Mouse (Mus musculus) urinary bladder, adult 18-20 months (tissue): ENCODE results near the gene Dchs1.
"Not testable (repeated sequence)": the region's sequence is repeated elsewhere in the genome, so short reads cannot be mapped to it uniquely, and the experiment has no call there.

Experiments used
- DNase-seq, 2 experiments: peaks; one replicate each; pipeline ENCODE4 v3.0.0; 2022; ENCODE audit warnings: low spot score in 2 of 2, mixed read lengths in 2 of 2

Gene Dchs1

DNA sequence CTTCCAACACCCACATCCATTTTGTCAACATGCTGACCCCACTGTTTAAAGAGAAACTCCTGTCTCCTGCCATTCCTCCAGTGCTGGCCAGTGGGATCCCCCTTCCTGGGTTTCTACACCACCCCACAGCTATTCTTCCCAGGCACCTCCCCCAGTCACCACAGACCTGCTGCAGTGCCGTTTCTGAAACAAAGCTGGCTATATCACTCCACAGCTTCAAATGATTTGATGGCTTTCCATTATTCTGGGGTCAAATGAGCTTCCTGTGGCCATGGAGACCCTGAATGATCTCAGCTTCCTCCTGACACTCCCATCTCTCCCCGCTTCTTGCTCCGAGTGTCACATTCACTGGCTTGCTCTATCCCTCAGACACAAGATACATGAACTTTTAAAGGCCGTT lies 2.9 kb downstream of the Dchs1 start:
- DNase-seq = no peak

DNA sequence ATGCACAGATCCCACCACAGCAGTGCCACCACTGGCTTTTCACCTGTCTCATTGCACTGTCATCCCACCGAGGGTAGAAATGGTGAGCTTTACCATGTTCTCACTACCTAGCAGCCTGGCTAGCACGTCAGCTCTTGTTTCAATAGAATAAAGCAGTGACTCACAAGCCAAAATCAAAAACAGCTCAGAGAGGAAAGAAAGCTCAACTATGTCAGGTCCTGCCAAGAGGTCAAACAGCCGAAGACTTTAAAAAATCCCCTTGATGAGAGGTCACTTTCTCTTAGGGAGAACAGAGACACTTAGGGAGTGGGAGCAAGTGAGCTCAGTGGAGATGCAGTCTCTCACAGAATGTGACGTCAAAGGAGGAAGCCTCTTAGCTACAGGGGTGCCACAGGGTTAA lies 3.6 kb downstream of the Dchs1 start:
- no peak for DNase-seq

DNA sequence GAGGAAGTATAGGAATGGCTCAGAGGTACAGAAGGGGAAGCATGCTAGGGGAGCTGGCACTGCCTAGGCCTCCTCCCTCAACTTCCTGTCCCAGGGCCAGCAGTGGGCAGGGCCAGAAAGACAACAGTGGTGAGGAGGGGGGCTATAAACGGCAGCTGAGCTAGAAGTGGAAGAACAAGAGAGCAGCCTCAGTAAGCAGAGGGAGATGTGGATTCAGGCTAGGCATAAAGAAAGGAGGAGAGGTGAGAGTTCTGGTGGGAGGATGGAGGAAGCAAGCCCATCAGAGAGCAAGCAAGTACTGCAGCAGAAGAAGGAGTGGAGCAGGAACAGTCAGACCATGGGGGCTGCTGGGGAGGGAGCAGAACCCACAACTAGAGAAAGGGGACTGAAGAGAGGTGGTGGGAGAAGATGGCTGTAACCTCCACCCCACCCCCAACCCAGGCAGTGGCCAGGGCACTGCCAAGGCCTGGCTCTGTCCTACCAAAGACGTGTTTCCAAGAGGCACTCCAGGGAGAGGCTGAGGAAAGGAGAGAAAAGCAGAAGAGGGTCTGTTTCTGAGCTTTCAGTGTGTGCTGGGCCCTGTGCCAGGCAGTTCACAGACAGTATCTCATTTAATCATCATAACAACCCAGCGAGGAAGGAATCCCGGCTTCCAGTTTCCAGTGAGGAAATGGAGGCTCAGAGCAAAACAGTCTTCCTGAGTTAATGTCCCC lies 8.7 kb downstream of the Dchs1 start:
- no peak for DNase-seq

DNA sequence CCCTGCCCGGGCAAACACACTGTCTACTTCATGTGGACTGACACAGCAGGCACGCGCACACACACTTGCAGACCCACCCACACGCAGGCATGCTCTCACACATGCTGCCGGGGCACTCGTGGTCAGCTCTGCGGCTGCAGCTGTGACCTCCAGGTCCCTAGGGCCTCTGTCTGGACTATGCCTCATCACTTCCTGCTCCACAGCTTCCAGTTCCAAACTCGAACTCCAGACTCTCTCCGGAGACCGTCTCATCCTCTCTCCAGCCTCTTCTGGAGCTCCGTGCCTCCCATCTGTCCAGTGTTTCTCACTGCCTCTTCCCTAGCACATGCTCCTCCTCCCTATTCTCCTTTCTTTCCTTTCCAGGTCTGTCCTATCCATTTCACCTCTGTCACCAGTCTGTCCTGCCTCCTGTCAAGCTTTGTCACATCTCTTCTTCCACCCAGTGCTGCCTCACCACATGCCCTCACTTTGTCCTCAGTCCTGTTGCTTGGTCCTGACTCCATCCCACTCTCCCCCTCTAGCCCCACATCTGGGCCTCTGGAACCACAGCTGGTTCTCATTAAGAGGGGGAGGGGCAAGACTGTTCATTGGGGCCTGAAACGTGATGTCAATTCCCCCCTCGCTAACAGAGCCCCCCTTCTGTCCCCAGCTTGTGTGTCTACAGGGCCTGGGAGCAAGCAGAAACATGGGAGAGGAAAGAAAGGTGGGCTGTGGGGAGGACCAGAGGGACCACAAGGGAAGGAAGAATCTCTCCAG lies 9.5 kb downstream of the Dchs1 start:
- no peak for DNase-seq

DNA sequence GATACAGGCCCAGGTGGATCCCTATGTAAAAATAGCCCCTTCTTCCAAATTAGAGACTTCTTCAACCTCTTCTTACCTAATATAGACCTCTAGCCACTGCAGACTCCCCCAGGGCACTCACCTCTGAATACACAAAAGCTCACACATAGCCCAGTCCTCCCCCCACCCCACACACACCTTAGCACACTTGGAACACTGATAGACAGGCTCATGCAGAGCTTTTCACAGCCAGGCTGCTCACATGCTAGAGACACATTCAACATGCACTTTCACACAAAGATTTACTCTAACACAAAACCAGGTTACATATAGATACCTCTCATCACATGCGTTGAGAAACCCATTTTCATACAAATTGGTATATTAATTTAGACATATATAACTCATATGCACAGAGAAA lies 10.1 kb downstream of the Dchs1 start:
- no peak for DNase-seq

DNA sequence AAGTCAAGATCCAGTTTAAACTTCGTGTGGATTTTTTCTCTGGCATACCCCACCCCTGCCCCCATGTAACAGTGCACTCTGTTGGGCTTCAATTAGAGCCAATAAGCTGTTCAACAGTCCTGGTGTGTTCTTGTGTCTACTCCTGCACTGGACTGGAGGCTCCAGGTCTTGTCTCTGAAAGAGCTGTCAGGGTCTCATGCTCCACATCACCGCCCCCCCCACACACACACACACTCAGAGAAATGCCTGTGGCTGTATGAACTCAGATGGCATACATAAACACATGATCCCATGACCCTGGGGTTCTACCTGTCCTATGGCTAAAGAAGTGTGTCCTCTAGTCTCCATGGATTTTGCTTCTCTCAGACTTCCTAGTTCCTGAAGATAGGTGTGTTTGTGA lies 11.4 kb downstream of the Dchs1 start:
- no peak for DNase-seq

DNA sequence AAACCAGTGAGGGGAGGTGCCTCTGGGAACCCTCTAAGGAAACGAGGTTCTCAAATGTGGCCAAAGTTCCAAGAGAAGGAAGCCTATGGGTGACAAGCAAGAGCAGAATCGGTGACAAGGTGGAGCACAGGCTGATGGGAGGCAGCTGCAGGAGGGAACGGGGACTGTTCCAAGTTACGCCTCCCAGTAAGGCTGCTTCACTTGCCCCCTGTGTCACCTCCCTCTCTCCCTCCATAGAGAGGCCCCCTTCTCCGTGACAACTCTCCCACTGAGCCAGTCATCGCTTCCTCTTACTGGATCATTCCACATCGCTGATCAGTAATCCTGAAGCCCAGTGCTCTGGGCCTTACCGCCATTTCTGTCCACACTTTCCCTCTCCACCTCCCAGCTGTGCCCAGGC lies 12.8 kb downstream of the Dchs1 start:
- DNase-seq = no peak

DNA sequence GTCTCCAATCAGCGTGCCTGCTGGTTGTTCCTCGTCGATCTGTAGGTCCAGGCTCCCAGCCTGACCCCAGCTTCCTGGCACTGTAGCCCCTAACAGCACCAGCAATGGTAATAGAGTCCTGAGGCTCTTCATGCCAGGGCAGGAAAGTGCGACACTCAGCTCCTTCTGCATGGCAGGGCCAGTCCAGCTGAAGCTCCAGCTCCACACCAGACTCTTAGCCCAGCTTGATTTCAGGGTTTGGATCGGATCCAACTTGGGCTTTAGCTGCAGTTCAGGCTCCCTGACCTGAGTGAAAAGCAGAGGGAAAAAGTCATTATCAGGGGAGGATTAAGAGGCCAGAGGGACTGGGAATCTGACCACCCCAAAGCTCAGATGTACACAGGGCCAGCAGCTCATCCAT lies 14.4 kb downstream of the Dchs1 start:
- DNase-seq = no peak

DNA sequence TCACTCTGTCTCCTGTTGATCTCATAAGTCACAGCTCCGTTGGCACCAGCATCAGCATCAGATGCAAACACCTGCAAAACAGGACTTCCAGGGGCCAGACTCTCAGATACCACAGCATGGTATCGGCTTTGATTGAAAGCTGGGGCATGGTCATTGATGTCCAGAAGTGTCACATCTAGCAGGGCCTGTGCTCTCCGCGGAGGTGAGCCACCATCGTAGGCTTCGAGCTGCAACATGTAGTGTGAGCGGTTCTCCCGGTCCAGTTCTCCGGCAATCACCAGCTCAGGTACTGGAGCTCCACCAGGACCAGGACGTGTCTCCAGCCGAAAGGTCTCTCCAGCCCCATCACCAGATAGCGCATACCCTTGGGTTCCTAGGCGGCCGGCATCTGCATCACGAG lies 15.1 kb downstream of the Dchs1 start:
- DNase-seq = no peak

DNA sequence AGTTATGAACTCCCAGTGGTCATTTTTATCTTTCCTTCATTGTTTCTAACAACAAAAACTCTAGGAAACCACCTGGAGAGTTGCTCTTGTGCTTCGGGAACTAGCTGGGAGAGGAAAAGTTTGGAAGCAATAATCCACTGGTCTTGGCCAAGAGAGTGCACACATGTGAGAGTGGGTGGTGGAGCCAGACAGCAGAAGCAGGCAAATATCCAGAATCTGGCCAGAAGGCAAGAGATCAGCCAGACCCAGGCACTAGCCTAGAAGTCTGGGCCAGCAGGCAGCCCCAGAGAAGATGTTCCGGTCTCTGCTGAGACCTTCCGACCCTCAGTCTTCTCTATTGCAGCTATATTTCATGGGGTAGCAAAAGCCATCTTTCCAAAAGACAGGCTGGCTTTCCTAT lies 17.5 kb downstream of the Dchs1 start:
- DNase-seq = no peak

DNA sequence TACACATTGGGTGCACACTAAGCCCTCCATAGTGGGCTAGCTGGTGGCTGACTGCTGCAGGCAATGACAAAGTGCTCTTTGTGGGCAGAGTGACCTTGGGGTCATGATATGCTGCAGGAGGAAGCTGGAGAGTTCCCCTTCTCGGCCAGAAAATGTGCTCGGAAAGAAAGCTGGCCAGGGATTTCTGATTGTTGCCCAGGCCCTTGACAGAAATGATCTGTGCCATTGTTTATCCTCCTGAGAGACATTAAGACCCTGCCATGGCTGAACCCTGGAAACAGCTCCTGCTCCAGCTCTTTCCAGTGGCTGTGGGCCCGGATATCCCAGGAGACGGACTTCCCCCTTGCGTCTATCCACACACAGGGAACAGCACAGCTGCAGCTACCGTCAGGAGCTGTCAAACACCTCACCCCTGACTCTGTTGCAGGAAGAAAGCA lies 19.7 kb downstream of the Dchs1 start:
- DNase-seq = no peak

DNA sequence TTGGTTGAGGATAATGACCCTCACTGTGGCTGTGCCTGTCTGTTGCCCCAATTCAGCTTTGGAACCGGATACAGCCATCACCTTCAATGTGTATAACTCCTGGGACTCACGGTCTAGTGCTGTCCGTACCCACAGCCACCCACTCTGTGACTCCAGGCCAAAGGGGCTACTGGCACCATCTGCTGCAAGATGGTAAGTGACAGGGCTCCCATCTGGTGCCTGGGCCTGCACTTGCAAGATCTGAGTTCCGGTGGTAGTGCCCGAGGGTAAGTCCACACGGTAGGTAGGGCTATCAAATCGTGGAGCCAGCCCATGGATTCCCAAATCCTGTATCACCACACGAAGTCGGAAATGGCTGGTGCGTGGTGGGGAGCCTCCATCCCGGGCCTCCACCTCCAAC lies 23.1 kb downstream of the Dchs1 start:
- no peak for DNase-seq

DNA sequence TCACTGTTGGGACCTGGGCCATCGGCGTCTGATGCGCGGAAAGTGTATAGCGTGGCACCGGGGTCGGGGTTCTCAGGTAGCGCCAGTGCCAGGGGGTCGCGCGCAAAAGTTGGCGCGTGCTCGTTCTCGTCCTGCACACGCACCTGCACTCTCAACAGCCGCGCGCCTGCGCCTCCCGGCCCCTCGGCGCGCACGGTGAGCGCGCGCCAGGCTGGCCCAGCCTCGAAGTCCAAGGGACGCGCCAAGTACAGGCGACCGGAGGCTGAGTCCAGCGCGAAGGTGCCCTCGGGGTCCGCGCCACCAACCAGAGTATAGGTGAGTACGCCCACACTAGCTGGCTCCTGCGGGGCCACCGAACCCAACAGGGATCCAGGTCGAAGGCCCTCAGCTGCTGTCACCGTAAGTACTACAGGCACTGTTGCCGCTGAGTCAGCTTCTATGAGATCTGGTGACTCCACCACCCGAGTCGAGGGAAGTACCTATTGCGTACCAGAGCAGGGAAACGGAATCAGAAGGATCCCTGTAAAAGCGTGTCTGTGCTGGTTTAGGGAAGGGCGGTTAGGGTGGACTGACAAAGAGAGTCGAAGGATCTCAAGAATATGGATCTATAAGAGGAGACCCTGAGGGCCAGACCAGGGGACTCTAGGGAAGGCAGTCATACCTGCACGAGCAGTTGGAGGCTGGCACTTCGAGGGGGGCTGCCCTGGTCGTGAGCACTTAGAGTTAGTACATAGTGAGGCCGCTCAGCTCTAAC lies 24.8 kb downstream of the Dchs1 start:
- DNase-seq = no peak

DNA sequence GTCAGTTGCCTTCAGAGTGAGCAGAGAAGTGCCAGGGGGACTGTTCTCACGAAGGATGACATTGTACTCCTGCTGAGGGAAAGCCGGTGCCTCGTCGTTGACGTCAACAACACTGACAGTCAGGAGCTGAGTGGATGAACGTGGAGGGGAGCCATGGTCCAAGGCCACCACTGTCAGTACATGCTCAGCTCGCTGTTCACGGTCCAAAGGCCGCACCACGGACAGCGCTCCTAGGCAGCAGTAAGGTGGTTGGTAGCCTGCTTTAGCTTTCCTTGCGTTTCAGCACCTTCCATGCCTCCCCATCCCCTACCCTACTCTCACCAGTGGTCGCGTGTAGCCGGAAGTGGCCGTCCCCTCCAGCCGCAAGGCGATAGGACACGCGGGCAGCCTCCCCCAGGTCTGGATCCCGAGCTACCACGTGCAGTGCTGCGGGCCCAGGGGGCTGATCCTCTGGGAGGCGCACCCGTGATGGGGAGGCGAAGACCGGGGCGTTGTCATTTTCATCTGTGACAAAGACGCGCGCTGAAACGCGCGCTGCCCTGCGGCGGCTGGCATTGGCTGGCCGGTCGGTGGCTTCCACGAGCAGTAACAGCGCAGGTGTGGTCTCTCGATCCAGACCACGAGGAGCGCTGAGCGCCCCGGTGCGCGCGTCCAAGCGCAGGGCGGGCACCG lies 25.5 kb downstream of the Dchs1 start:
- DNase-seq = no peak

DNA sequence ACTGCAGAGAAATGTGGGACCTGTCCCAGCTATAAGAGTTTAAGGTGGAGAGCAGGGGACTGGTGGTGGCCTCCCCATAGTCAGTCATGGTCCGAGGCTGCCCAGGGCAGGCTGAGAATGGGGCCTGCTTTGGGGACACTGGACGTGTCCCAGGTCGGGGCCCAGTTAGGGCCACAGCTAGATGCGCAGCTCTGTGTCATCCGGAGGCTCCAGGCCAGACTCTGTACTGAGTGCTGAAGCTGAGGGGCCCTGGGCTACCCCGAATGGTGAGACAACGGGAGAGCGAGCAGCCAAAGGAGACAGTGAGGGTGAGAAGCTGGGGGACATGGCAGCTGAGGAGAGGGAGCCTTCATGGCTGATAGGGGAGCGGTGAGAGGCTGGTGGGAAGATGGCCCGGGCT lies 34.2 kb downstream of the Dchs1 start:
- DNase-seq = no peak

DNA sequence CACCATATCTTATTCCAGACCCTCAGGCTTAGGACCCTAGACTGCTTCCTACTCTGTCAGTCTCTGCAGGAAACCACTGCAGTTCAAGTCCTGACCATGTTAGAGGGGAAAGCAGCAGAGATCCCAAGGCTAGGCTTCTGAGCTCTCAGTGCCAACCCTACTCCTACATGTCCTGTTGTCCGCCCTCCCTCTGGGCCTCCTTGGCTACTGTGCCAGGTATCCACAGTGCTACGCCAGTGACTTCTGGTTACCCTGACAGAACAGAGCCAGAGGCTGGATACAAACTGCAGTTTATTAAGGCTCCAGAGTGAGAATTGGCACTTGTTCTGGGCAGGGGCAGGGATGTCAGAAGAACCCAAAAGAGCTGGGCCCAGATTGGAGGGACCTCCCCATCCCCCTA lies 34.7 kb downstream of the Dchs1 start:
- no peak for DNase-seq

DNA sequence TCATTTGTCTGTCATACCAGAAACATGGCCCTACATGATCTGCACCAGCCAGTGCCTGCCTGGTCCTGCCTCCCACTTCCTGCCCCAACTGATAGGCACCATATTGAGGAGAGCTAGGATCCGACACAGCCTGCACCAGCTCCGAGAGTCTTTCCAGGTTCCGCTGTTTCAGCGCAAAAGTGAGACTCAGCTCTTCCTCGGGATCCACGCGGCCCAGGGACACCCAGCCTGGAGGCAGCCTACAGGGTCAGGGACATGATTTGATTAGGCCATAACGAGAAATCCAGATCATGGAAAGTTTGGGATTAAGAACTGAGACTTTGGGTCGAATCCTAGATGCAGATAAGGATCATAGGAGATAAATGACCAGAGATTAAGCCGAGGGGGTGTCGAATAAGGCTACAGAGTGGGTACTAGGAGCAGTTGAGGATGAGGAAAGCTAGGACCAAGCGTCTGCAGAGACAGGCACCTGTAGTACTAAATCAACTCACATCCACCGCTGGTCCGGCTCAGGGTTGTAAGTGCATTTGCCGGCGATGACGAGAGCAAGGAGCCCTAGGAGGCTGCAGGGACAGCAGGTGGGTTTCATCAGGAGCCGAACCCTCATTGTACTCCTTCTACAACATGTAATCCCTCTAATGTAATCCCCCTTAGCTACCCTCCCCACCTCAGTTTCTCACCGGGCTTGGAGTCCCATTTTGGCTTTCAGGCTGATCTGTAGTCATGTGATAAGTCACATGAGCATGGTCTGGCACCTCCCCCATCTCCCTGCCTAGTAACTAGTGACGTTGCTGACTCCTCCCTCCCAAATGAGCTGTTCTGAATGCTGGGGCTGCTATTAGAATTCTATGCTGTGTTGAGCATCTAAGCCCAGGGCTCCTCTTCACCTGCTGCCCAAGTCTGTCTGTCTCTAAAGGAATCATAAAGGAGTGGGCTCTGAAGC lies 35.7 kb downstream of the Dchs1 start, which contains the start of gene Tpp1:
Gene Tpp1 (minus strand): TSS at position 745 of the 943 bp plus-strand sequence.
- peak; percentile 75 to 88 for DNase-seq

DNA sequence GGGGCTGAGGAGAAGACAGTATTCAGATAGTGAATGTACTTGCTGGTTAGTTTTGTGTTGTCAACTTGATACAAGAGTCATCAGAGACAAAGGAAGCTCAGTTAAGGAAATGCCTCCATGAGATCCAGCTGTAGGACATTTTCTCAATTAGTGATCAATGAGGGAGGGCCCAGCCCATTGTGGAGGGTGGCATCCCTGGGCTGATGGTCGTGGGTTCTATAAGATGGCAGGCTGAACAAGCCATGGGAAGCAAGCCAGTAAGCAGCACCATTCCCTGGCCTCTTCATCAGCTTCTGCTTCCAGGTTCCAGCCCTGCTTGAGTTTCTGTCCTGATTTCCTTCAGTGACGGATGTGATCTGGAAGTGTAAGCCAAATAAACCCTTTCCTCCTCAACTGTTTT lies 39.7 kb downstream of the Dchs1 start:
- DNase-seq = no peak

DNA sequence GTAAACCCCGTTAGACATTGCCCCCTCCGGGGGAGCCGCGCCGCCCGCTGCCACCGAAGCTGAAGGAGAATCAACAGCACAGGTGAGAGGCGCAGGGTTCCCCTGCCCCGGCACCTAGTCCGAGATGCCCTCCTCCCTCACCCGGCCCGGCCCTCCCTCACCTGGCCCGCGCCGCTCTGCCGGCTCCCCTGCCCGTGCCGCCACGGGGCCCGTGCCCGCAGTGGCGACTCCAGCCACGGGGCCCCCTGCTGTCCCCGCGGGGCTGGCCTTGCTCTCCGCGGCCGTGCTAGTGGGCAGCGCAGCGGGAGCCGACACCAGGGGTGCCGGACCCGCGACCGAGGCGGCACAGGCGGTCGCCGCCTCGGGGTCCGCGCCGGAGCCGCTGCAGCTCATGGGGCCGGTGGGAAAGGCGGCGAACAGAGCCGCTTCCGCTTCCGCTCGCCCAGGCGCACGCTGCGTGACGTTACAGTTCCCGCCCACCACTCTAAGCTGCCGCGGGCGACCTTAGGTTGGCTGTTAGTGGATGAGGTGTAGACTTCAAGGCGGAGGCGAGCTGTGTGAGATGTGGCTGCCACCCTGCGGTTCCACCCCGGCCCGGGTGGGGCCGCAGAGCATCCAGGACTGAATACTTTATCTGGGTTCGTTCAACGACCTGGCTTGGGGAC lies 43.4 kb downstream of the Dchs1 start, which contains the start of gene Taf10:
Gene Taf10 (minus strand): TSS at position 436 of the 665 bp plus-strand sequence.
- peak; percentile 77 to 83 for DNase-seq

DNA sequence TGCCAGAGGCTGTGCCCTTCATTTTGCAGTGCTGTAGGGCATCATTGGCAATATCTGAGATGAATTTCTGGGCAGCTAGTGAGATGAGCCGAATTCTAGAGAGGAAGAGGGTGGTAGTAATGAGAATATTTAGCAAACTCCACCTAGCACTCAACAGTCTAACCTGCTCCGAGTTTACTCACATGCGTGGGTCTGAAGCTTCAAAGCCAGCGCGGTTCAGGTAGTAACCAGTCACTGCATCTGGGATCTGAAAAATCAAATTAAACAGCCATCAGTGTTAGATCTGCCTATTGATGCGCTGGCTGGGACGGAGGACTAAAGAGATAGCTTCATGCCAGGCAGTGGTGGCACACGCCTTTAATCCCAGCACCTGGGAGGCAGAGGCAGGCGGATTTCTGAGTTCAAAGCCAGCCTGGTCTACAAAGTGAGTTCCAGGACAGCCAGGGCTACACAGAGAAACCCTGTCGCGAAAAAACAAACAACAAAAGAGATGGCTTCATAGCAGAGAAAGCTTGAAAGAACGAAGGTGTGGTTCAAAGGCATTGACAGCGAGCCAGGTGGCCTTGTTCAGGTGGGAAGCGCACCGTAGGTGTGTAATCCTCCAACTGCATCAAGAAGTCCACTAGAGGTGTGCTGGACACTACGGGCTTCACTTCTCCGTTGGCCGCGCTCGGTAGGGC lies 44.1 kb downstream of the Dchs1 start:
- DNase-seq = not testable (repeated sequence)
